Comparison of ENCODE assay signal across 14 mouse cellular contexts in genomic region chr12:44928456-44928855, GRCm38 (mm10).
DNase-seq lines count a peak whose midpoint lies in the region; ATAC-seq lines count a peak whose summit lies in the region.
"Had no signal": no experiment of that assay in that cellular context is flagged by ENCODE, and none has a peak within 500 bp of the region (broad histone marks: within the 10 kb centered on the region; RNA-seq: fewer than 3 reads in every experiment).

No protein-coding gene starts in this region.

- ATAC-seq in lung, embryonic 16.5 days (ENCODE audit: low read depth), result peak; percentile 28; the same call in 1 of the 2 replicates
- ATAC-seq in heart, embryonic 16.5 days (replicated peaks; ENCODE audit: extremely low read depth, insufficient read depth, low FRiP score), result peak; percentile 18; the same call in 1 of the 2 replicates

- no peaks in the 10 kb centered on the region for H3K27me3 ChIP-seq in lung, embryonic 16.5 days (ENCODE audit: control insufficient read depth, insufficient read depth, low read depth, low read length)
- no peaks in the 10 kb centered on the region for H3K27me3 ChIP-seq in heart, embryonic 16.5 days (ENCODE audit: control insufficient read depth, insufficient read depth, low read length)
- H3K27me3 ChIP-seq: limb, embryonic 13.5 days had no signal

- no peaks in the 10 kb centered on the region for H3K4me1 ChIP-seq in lung, embryonic 16.5 days (replicated peaks; ENCODE audit: control insufficient read depth, insufficient read depth, low read length)
- peaks cover 4% of the 10 kb centered on the region; the same call in 1 of the 2 replicates for H3K4me1 ChIP-seq in heart, embryonic 16.5 days (ENCODE audit: control insufficient read depth, insufficient read depth, low read length)

- H3K4me3 ChIP-seq in lung, embryonic 16.5 days (ENCODE audit: low read length), result no peak overlapping the region
- no peak overlapping the region for H3K4me3 ChIP-seq in heart, embryonic 16.5 days (ENCODE audit: low read length)
- H3K4me3 ChIP-seq: forebrain, embryonic 10.5 days; limb, embryonic 13.5 days had no signal

- DNase-seq in heart, adult 18-20 months, result peak; percentile 35 to 62
- no peak for DNase-seq in heart, postnatal 4 days
- DNase-seq in lung, postnatal 10 days, result no peak
- DNase-seq in mesoderm, embryonic 11.5 days (ENCODE audit: low read depth, low spot score), result peak; percentile 74
- no peak for DNase-seq in spleen, adult 18-20 months
- DNase-seq in adrenal gland, postnatal 10 days, result no peak
- DNase-seq: layer of hippocampus, postnatal 36 days; midbrain, embryonic 14.5 days; right cerebral cortex, postnatal 4 days had no signal

- no peak overlapping the region for H3K27ac ChIP-seq in lung, embryonic 16.5 days (ENCODE audit: low read length)
- H3K27ac ChIP-seq in heart, embryonic 16.5 days (ENCODE audit: low read length), result no peak overlapping the region
- H3K27ac ChIP-seq: forebrain, embryonic 10.5 days; limb, embryonic 13.5 days; stomach, postnatal 0 days had no signal

- no peak overlapping the region for H3K4me2 ChIP-seq in lung, embryonic 16.5 days (ENCODE audit: low read depth, low read length)
- H3K4me2 ChIP-seq in heart, embryonic 16.5 days (ENCODE audit: low read depth, low read length), result no peak overlapping the region
- H3K4me2 ChIP-seq: limb, embryonic 13.5 days had no signal

- H3K9ac ChIP-seq in lung, embryonic 16.5 days (ENCODE audit: low read length), result no peak overlapping the region
- H3K9ac ChIP-seq in heart, embryonic 16.5 days (ENCODE audit: low read length), result no peak overlapping the region
- H3K9ac ChIP-seq: limb, embryonic 13.5 days had no signal

- H3K36me3 ChIP-seq in lung, embryonic 16.5 days (ENCODE audit: control insufficient read depth, insufficient read depth, low read length), result no peaks in the 10 kb centered on the region
- no peaks in the 10 kb centered on the region for H3K36me3 ChIP-seq in heart, embryonic 16.5 days (ENCODE audit: control insufficient read depth, insufficient read depth)
- H3K36me3 ChIP-seq: forebrain, embryonic 10.5 days; limb, embryonic 13.5 days had no signal

- H3K9me3 ChIP-seq in lung, embryonic 16.5 days (ENCODE audit: control insufficient read depth, low read length), result no peaks in the 10 kb centered on the region
- no peaks in the 10 kb centered on the region for H3K9me3 ChIP-seq in heart, embryonic 16.5 days (replicated peaks; ENCODE audit: control insufficient read depth, low read length)
- H3K9me3 ChIP-seq: forebrain, embryonic 10.5 days; limb, embryonic 13.5 days had no signal

- 32% methylated on average over 3 of the region's 3 CpGs for WGBS in lung, embryonic 16.5 days
- WGBS in heart, embryonic 16.5 days, result 30% methylated on average over 3 of the region's 3 CpGs

Comparison
In these comparisons a context has a peak if more than half of its experiments do, and no peak if none do; other contexts are left out.
1. DNase-seq: peak in heart, adult 18-20 months (2 of 2) and mesoderm, embryonic 11.5 days (single experiment); none in heart, postnatal 4 days (single experiment), lung, postnatal 10 days (single experiment), spleen, adult 18-20 months (0 of 2) and adrenal gland, postnatal 10 days (single experiment).